Mouse (Mus musculus): Measurements from ENCODE around the gene Ppard.

DNA sequence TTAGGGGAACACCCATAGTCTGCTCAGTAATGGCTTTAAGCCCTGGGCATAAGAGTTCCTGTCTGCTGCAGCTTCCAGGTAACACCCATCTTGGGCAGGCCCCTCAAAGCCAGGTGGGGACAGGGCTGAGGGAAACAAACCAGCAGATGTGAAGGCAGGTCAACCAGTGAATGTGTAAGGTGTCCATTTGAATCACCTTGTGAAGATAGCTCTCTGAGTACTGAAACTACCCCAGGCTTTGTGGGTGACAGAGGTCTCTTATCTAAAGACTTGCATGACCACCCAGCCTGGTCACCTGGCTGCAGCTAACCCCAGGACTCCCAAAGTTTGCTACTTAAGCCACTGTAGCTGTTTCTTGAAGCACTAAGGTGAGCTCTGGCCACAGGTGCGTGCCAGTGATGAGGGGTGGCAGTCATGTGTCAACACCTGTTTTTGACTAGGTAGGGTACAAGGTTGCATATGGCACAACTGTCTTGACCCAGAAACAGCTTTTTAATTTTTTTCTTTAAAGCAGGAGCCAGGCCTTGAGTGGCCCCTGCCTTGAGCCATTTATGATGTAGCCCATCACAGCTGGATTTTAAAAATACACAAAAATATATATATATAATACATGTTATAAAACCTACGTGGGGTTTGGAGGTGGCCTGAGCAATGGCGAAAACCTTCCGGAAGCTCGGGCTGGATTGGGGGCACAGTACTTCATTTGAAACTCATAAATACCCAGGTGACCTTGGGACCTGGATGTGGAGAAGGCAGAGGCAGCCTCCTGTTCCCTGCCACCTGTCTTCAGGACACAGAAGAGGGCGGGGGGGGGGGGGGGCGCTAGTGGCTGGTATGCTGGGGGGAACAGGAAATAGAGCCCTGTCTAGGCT lies 99.0 kb downstream of the Ppard start:
- no peak for TF ChIP-seq CTCF (IDR thresholded peaks at IDR 0.05; ENCODE audit: low read depth)
- no peak for TF ChIP-seq EP300 (IDR thresholded peaks at IDR 0.05; ENCODE audit: low read depth)
